Mouse (Mus musculus): Measurements from ENCODE around the gene Gm8879.
"Not testable (repeated sequence)": the region's sequence is repeated elsewhere in the genome, so short reads cannot be mapped to it uniquely, and the experiment has no call there.

The Gm8879 gene

DNA sequence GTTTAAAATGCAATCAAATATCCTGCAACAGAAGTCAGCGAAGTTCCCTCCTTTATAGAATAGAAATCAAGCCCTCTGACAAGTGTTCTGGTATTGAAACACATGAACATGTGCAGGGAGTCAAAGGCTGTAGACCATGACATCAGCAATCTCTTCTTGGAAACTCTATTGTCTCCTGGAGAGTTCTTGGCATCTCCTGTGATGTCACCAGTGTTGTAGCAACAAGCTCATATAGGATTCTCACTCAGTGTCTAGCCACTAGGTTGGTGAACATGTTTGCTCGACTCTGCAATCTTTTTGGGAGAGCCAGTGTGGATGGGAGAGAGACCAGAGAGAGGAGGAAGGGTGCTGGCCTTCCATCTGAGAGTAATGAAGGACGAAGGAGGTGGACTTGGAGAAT lies at the start of gene Gm8879:
Gm8879 (plus strand) TSS at position 301 of the 400 bp plus-strand sequence.
- DNase-seq (ENCODE audit: low spot score in 2 of 2): not testable (repeated sequence)

DNA sequence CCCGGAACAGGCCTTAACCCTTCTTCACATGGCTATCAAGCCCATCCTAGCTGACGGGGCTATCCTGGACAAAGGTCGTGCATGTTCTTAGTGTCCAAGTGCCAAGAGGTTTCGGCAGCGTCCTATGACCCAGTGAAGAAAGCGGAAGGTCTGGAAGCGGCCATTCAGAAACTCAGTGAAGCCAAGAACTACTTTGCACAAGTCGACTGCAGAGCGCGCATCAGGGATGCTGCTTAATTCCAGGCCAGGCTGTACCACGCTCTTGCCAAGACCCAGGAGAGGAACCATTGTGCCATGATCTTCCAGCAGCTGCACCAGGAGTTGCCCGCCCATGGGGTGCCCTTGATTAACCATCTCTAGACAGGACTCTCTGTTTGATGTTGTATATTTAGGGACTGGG lies 10.6 kb downstream of the Gm8879 start:
- DNase-seq (ENCODE audit: low spot score in 2 of 2): not testable (repeated sequence)

Data from urinary bladder, postnatal 36 days (tissue).